Mouse (Mus musculus) liver, adult (tissue): ENCODE measurements at regions not wholly inside any gene's neighbourhood (a gene's known extent, or its start where the extent isn't known, plus 50 kb on each side); places are given as distances from the start of the nearest gene placed in this dataset.

Source experiments
- GATA4 ChIP-seq: IDR thresholded peaks from 2 replicates; pipeline ENCODE4 v1.6.1; 2014; ENCODE audit warnings: mild to moderate bottlenecking, low read length; ENCODE audit not compliant: insufficient replicate concordance

DNA sequence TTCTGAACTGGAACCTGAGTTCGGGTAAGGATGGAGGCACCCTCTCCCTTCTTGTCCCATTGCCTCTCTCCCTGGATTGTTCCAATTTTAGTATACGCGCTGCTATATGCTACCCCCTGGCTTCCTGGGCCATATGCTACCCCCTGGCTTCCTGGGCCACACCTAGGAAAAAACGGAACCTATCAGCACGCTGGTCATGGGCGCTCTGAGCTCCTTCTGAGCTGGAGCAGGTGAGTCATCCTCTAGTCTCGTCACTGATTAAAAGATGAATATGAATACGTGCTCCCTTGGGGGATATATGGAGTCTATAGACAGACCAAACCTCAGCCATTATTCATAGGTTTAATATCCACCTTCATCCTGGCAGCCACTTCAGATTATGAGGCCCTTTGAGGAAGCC is 96.1 kb upstream of the Il12b start:
- TF ChIP-seq GATA4 = no peak

DNA sequence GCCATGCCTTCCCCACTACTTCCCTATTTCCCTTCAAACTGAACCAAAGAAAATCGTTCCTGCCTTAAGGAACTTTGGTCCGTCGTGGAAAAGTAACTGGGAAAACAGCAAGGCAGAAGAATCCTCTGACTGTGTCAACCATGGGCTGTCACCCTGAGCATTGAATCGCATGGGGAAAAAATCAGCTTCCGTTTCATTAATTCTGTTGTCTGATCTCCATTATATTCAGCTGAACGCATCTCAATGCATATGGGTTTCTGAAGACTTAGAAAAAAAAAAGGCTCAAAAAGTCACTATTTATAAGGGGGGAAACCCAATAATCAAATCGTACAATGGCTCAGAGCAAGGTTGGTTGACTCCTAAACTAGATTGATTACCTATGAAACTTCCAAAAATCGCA is 83.8 kb upstream of the Il12b start:
- TF ChIP-seq GATA4 = no peak

DNA sequence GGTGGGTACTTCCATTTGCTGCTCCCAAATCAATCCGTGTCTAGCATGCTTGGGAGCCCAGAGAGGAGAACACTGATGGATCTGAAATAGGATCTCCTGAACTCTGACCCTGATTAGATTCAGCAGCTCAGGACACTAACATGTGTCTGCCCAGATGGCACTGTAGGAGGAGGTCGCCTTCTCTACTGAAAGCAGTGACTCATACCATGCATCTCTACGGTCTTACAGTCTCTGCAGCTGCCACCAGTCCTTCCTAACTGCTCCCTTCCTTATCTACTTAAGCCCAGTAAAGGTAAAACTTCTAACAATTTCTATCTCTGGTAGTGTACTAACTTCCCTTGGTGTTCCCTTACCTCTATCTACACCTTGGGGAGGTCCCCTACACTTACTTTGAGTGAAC is 80.7 kb upstream of the Il12b start:
- no peak for TF ChIP-seq GATA4

DNA sequence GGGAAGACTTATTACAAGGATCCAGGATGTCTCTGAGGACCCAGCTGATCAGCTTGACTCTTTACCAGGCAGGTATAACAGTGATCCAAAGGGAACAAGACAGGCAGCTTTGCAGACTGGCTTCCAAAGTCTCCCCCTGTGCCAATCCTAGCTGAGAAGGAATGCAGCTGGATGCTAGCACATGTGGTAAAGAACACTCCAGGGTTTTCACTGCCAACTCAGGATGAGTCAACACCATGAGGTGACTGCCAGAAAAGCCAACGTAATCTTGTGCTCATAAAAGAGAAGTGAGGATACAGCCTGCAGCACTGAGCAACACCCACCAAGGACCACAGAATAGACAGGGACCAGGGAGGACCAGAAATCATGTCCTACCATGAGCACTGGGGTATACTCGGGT is 76.5 kb upstream of the Il12b start:
- no peak for TF ChIP-seq GATA4

DNA sequence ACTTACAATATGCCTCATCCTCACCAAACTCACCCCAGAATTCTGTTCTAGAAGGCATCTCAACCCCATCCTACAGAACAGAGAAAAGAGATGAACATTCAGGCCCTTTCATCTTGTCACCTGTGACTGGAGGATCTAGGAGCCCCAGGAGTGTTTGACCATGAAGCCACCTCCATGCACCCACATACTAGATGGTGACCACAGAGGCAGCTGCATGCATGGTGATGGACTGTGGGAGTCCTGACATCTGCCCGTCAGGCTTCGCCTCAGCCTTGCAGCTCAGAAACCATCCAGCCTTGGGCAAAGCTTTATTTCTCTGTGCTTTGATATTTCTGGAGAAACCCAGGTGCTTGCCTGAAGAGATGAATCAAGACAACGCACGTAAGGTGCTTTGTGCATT is 74.8 kb upstream of the Il12b start:
- no peak for TF ChIP-seq GATA4

DNA sequence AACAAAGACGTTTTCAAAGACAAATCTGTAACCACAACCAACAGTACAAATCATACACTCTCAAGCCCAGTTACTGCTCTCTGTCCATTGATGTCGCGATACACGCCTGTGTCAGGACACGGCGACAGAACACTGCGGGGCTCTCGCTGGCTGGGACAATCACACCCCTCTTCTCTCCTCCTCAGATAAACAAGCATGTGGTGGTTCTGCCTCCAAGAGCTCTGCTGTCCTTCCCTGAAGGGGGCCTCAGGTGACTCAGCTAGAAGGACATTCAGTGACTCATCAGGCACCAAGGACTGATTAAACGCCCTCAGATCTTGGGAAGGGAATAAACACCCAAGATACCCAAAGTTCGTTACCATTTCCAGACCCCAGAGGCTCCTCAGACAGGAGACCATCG is 74.3 kb upstream of the Il12b start:
- no peak for TF ChIP-seq GATA4

DNA sequence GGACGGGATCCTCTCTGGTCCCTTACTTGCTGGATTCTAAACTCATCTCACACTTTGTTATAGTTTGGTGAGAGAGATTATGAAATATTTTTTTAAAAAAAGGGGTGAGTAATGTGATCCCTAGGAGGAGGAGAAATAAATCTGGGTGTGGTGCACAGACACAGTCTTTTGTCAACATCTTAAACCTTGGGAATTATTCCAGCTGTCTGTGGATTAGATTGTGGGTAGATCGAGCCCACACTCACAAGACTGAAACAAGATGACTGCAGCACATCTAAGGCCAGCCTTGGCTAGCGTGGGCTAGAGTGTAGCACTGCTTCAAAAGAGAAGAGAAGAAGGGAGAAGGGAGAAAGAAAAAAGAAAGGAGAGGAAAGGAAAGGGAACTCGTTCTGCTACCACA is 70.4 kb upstream of the Il12b start:
- no peak for TF ChIP-seq GATA4

DNA sequence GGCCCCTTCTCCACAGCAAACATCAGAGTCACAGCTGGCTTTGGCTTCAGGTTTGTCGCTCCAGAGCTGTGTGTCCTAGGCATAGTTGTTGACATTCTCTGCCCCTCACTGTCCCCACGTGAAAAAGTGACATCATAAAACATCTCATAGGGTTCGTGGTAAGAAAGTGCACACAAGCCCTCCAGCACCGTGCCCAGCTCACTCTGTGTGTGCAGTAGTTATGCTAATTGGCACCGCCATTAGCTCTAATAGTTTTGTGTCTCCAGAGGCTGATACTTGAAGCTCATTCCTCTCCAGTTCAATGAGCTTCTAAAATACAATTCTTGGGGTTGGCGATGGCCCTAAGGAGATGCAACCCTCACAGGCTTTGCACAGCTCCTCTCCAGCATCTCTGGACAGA is 69.4 kb upstream of the Il12b start:
- TF ChIP-seq GATA4 = no peak

DNA sequence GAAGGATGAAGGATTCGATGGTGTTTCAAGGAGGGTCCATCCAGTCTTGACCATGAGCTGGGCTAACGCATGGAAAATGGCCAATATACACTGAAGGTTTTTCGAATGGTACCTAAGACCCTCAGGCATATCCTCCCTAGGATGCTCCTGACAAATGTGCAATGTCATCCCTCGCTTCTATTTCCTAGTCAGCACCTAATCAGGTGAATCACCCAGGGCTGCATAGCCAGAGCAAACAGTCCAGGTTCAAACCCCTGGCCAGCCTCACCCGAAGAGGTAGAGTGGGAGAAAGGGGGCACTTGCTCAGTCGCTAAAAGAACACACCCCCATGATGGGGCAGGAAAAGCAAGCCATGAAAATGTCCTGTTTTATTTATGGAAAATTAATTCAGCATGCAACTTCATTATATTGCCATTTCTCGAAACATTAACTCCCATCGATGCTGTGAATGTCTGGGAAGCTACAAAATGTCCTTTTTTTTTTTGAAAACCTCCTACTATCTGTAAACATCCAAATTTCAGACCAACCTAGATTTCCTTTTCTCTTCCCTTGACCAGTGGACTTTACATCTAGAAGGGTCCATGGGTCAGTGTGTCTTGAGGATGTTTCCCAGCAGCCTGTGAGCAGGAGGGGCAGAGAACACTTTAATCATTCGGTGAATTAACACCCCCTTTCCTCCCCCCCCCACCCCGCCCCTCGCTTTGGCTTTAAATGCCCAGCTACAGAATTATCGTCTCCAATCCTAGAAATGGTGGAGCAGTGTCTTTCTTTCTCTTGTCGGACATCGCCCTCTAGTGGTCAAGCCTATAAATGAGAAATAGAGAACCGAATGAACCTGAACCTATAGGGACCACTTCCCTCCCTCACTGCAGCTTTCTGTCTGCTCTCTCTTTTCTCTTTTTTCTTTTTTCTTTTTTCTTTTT is 68.8 kb upstream of the Il12b start:
- TF ChIP-seq GATA4 = no peak

DNA sequence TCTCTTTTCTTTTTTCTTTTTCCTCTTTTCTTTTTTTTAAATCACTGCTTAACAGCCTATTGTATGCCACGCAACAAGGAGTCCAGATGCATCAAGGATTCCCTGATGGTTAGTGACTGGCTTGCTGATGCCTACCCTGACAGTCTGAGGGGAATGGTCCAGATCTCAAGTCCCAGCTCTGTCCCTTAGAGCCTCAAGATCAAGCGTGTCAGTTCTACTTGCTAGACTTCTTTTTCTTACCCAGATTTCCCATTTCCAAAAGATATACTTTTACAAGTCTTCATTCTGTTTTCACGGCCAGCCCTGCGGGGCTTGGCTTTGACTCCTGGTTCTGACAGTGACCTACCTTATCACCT is 68.1 kb upstream of the Il12b start:
- TF ChIP-seq GATA4 = no peak

DNA sequence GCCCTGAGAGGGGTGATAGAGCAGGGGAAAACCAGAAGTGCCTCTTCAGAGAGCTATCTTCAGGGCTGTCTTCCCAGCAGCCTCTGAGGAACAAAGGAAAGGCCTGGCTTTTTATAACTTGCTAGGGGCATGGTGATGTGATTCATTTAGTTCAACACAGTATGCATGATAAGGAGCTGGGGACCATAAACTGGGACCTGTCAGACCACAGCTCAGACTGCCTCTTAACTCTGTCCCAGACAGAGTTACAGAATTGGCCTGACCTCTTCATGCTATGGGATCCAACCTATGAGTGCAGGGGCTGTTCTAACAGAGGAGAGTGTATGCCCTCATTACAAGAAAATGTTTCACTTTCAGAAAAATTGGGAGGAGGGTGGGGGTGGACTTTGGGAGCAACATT is 59.3 kb upstream of the Il12b start:
- no peak for TF ChIP-seq GATA4

DNA sequence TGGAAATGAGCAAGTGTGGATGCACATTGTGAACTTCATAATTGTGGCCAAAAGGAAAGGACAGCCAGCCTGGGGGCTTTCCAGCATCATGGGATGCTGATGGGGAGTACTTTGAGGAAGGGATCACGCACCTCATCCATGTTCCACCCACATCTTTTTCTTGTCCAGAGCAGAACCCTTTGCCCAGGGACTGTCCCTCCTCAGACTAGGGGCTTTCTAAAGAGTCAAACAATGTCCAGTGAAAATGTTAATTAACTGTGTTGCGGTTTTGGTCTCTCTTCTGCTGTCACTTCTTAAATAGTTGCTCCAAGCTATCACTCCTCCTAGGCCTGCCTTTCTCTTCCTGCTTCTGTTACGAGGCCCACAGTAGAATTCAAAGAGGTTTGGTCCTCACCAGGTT is 51.6 kb upstream of the Il12b start:
- no peak for TF ChIP-seq GATA4

DNA sequence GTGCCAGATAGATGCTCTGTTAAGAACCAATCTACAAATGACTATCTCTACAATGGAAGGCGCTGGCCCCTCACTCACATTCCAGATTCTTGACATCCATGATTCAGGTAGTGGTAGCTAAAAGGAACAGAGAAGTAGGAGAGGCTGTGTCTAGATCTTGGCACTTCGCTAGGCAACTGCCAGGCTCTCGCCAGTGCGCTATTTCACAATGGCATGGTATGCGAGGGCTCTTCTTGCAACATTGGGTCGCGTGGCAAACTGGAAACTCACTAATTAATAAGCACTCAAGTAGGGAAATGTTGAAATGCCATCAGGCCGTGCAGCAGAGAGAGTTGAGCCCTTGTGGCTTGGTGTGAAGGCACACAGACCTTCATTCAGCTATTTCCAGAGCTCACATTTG is 50.3 kb upstream of the Il12b start:
- no peak for TF ChIP-seq GATA4
